19 mouse cellular contexts compared by ENCODE assay signal in the genomic region with DNA sequence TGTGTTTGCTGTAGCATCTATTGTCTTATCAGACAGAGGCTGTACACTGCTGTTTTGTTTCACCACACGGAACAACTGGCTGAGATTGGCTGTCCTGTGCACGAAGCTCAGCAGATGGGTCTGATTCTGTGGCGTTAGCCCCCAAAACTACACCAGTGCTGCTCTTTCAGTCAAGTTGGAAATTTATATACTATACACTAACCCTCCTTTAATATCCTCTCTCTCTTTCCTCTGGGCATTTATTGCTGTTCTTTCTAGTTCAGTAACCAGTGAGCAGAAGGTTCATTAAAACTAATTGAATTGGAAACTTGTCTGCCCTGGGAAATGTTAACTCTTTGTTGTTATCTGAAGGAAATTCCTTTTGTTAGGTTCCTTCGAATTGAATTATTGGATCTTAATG.
A peak's percentile ranks its signal among the peaks of the same experiment; 100 is the strongest.
DNase-seq lines count a peak whose midpoint lies in the region; ATAC-seq lines count a peak whose summit lies in the region.
"Had no signal": no experiment of that assay in that cellular context is flagged by ENCODE, and none has a peak within 500 bp of the region (broad histone marks: within the 10 kb centered on the region; RNA-seq: fewer than 3 reads in every experiment).

No protein-coding gene starts in this region.

- no peaks in the 10 kb centered on the region for H3K36me3 ChIP-seq in midbrain, embryonic 11.5 days (ENCODE audit: control insufficient read depth, insufficient read depth, low read length)
- H3K36me3 ChIP-seq in midbrain, embryonic 10.5 days = no peaks in the 10 kb centered on the region
- H3K36me3 ChIP-seq in hindbrain, embryonic 14.5 days (replicated peaks; ENCODE audit: control insufficient read depth, insufficient read depth) = no peaks in the 10 kb centered on the region
- no peaks in the 10 kb centered on the region for H3K36me3 ChIP-seq in midbrain, embryonic 16.5 days (ENCODE audit: control insufficient read depth, insufficient read depth, low read length)
- H3K36me3 ChIP-seq: embryonic facial prominence, embryonic 10.5 days; heart, embryonic 13.5 days had no signal

- no peak overlapping the region for H3K9ac ChIP-seq in midbrain, embryonic 11.5 days (ENCODE audit: low read length)
- 0 out of 2 replicates have a peak overlapping the region, but pooled peaks have one; percentile 40 for H3K9ac ChIP-seq in hindbrain, embryonic 14.5 days
- no peak overlapping the region for H3K9ac ChIP-seq in midbrain, embryonic 16.5 days (ENCODE audit: low read depth, low read length)
- H3K9ac ChIP-seq: heart, embryonic 13.5 days had no signal

- H3K4me1 ChIP-seq in midbrain, embryonic 11.5 days (ENCODE audit: control insufficient read depth, insufficient read depth, low read length) = no peaks in the 10 kb centered on the region
- H3K4me1 ChIP-seq in midbrain, embryonic 10.5 days = no peaks in the 10 kb centered on the region; the same call in 1 of the 2 replicates
- H3K4me1 ChIP-seq in hindbrain, embryonic 14.5 days (replicated peaks; ENCODE audit: control insufficient read depth, insufficient read depth, low read length) = 0 out of 2 replicates have a peak, but pooled peaks cover 4% of the 10 kb centered on the region
- H3K4me1 ChIP-seq in midbrain, embryonic 16.5 days (ENCODE audit: control insufficient read depth, insufficient read depth, low read length) = peaks cover 5% of the 10 kb centered on the region; the same call in 1 of the 2 replicates
- H3K4me1 ChIP-seq: embryonic facial prominence, embryonic 10.5 days; heart, embryonic 13.5 days had no signal

- no peak for ATAC-seq in midbrain, embryonic 11.5 days (ENCODE audit: low FRiP score)
- ATAC-seq in hindbrain, embryonic 14.5 days (ENCODE audit: low FRiP score) = peak; percentile 68
- ATAC-seq in midbrain, embryonic 16.5 days = peak; percentile 67

- no peak overlapping the region for H3K27ac ChIP-seq in midbrain, embryonic 11.5 days (ENCODE audit: low read depth, low read length)
- H3K27ac ChIP-seq in midbrain, embryonic 10.5 days (replicated peaks) = no peak overlapping the region
- H3K27ac ChIP-seq in hindbrain, embryonic 14.5 days = no peak overlapping the region
- H3K27ac ChIP-seq in midbrain, embryonic 16.5 days (ENCODE audit: low read length) = no peak overlapping the region
- H3K27ac ChIP-seq: embryonic facial prominence, embryonic 10.5 days; heart, embryonic 13.5 days had no signal

- no peak overlapping the region for H3K4me3 ChIP-seq in midbrain, embryonic 11.5 days (ENCODE audit: low read depth, low read length)
- no peak overlapping the region for H3K4me3 ChIP-seq in midbrain, embryonic 10.5 days
- no peak overlapping the region for H3K4me3 ChIP-seq in hindbrain, embryonic 14.5 days (replicated peaks; ENCODE audit: low read length)
- H3K4me3 ChIP-seq in midbrain, embryonic 16.5 days (ENCODE audit: low read depth, low read length) = no peak overlapping the region
- H3K4me3 ChIP-seq: embryonic facial prominence, embryonic 10.5 days; heart, embryonic 13.5 days had no signal

- no peak overlapping the region for H3K4me2 ChIP-seq in midbrain, embryonic 11.5 days
- H3K4me2 ChIP-seq in hindbrain, embryonic 14.5 days (replicated peaks) = peak overlapping the region; percentile 36
- H3K4me2 ChIP-seq in midbrain, embryonic 16.5 days (ENCODE audit: low read length) = peak overlapping the region; percentile 9; the same call in 1 of the 2 replicates
- H3K4me2 ChIP-seq: heart, embryonic 13.5 days had no signal

- H3K27me3 ChIP-seq in midbrain, embryonic 11.5 days (ENCODE audit: control insufficient read depth, insufficient read depth, low read length) = no peaks in the 10 kb centered on the region
- no peaks in the 10 kb centered on the region for H3K27me3 ChIP-seq in midbrain, embryonic 10.5 days (ENCODE audit: low read depth, poor library complexity, severe bottlenecking)
- H3K27me3 ChIP-seq in hindbrain, embryonic 14.5 days (ENCODE audit: control insufficient read depth, insufficient read depth, low read length) = no peaks in the 10 kb centered on the region
- H3K27me3 ChIP-seq in midbrain, embryonic 16.5 days (ENCODE audit: control insufficient read depth, insufficient read depth, low read depth, low read length) = no peaks in the 10 kb centered on the region
- H3K27me3 ChIP-seq: heart, embryonic 13.5 days had no signal

- peak; percentile 82 for DNase-seq in midbrain, embryonic 11.5 days (ENCODE audit: low spot score, missing footprints)
- no peak for DNase-seq in midbrain, embryonic 10.5 days (ENCODE audit: low spot score)
- peak; percentile 55 for DNase-seq in hindbrain, embryonic 14.5 days (ENCODE audit: low spot score)
- DNase-seq in c-Kit-positive CD71-positive TER-119-positive erythroid progenitor cells, embryonic 14.5 days (ENCODE audit: low spot score) = no peak
- no peak for DNase-seq in right cerebral cortex, postnatal 36 days (ENCODE audit: low spot score in 2 of 2)
- DNase-seq in left cerebral cortex, adult 8-10 months (ENCODE audit: low spot score in 2 of 2) = no peak
- DNase-seq: adrenal gland, adult 8-10 months; B cell, adult 2 months; cerebellum, adult 11-12 months; heart, postnatal 4 days; kidney, adult 11 months; kidney, postnatal 14 days; layer of hippocampus, adult 9-11 months; lung, adult 18-20 months; spleen, adult 18-20 months; thymus, adult 18-20 months had no signal

- no peaks in the 10 kb centered on the region for H3K9me3 ChIP-seq in midbrain, embryonic 11.5 days (ENCODE audit: control insufficient read depth, low read length)
- no peaks in the 10 kb centered on the region for H3K9me3 ChIP-seq in midbrain, embryonic 10.5 days (replicated peaks)
- H3K9me3 ChIP-seq in hindbrain, embryonic 14.5 days (ENCODE audit: control insufficient read depth, low read length) = no peaks in the 10 kb centered on the region
- no peaks in the 10 kb centered on the region for H3K9me3 ChIP-seq in midbrain, embryonic 16.5 days (replicated peaks; ENCODE audit: control insufficient read depth, low read length, poor library complexity, severe bottlenecking)
- H3K9me3 ChIP-seq: embryonic facial prominence, embryonic 10.5 days; heart, embryonic 13.5 days had no signal

- WGBS in midbrain, embryonic 11.5 days = 65% methylated on average over 4 of the region's 4 CpGs
- WGBS in midbrain, embryonic 10.5 days = 64% methylated on average over 4 of the region's 4 CpGs
- 37% methylated on average over 4 of the region's 4 CpGs for WGBS in hindbrain, embryonic 14.5 days
- WGBS in midbrain, embryonic 16.5 days = 41% methylated on average over 4 of the region's 4 CpGs

Comparison
In these comparisons a context has a peak if more than half of its experiments do, and no peak if none do; other contexts are left out.
1. DNase-seq: peak in midbrain, embryonic 11.5 days (single experiment) and hindbrain, embryonic 14.5 days (single experiment); none in midbrain, embryonic 10.5 days (single experiment), c-Kit-positive CD71-positive TER-119-positive erythroid progenitor cells, embryonic 14.5 days (single experiment), right cerebral cortex, postnatal 36 days (0 of 2) and left cerebral cortex, adult 8-10 months (0 of 2).